Mouse (Mus musculus): ENCODE measurements at regions not wholly inside any gene's neighbourhood (a gene's known extent, or its start where the extent isn't known, plus 50 kb on each side); places are given as distances from the start of the nearest gene placed in this dataset.

GRCm38 (mm10) chr3:38186503-38186902, 298.1 kb downstream of the Ankrd50 start:
- H3K27ac ChIP-seq (ENCODE audit: control insufficient read depth, low read depth, low read length): no peak overlapping the region
- DNase-seq (ENCODE audit: low read depth, low spot score): no peak
- no peak overlapping the region for H3K9ac ChIP-seq (ENCODE audit: control insufficient read depth, low read depth, low read length, poor library complexity, severe bottlenecking)
- no peak overlapping the region for H3K4me3 ChIP-seq (ENCODE audit: control insufficient read depth in 1 of 2, insufficient read depth in 1 of 2, low read depth in 2 of 2, low read length in 2 of 2)
- no peaks in the 10 kb centered on the region for H3K79me2 ChIP-seq (ENCODE audit: control insufficient read depth, insufficient read depth, low read length, poor library complexity)
- H3K27me3 ChIP-seq (ENCODE audit: control insufficient read depth in 1 of 2, insufficient read depth in 2 of 2, low read length in 2 of 2): no peaks in the 10 kb centered on the region
- no peaks in the 10 kb centered on the region for H3K4me1 ChIP-seq (ENCODE audit: control insufficient read depth in 1 of 2, insufficient read depth in 2 of 2, low read length in 2 of 2)
- no peaks in the 10 kb centered on the region for H3K36me3 ChIP-seq (ENCODE audit: control insufficient read depth in 1 of 2, insufficient read depth in 2 of 2, low read length in 2 of 2)
- H3K9me3 ChIP-seq (replicated peaks; ENCODE audit: insufficient read depth, low read length): no peaks in the 10 kb centered on the region
- TF ChIP-seq TAL1 (IDR thresholded peaks at IDR 0.05; ENCODE audit: low read length) (no peak), E2F4 (IDR thresholded peaks at IDR 0.05; ENCODE audit: borderline replicate concordance, low read depth, low read length) (no peak), ETS1 (IDR thresholded peaks at IDR 0.05; ENCODE audit: low read depth, low read length) (no peak), CHD2 (IDR thresholded peaks at IDR 0.05; ENCODE audit: low read length) (no peak), HCFC1 (IDR thresholded peaks at IDR 0.05; ENCODE audit: low read depth, low read length) (no peak), MYC (IDR thresholded peaks at IDR 0.05; ENCODE audit: low read depth, low read length) (no peak), NELFE (IDR thresholded peaks at IDR 0.05; ENCODE audit: low read depth, low read length) (no peak), SIN3A (IDR thresholded peaks at IDR 0.05; ENCODE audit: low read length) (no peak), TCF12 (IDR thresholded peaks at IDR 0.05; ENCODE audit: low read depth, low read length) (no peak), ZNF384 (IDR thresholded peaks at IDR 0.05; ENCODE audit: low read depth, low read length) (no peak), RCOR1 (IDR thresholded peaks at IDR 0.05; ENCODE audit: low read depth, low read length) (no peak), ELF1 (IDR thresholded peaks at IDR 0.05; ENCODE audit: low read depth, low read length) (no peak), KAT2A (conservative IDR thresholded peaks at IDR 0.05; ENCODE audit: low read depth, low read length) (no peak), GABPA (IDR thresholded peaks at IDR 0.05; ENCODE audit: low read depth, low read length) (no peak), ZKSCAN1 (IDR thresholded peaks at IDR 0.05; ENCODE audit: low read depth, low read length) (no peak), TBP (IDR thresholded peaks at IDR 0.05; ENCODE audit: low read depth, low read length) (no peak), BHLHE40 (IDR thresholded peaks at IDR 0.05; ENCODE audit: borderline replicate concordance, low read depth, low read length) (no peak)

GRCm38 (mm10) chr3:38178295-38178694, 306.3 kb downstream of the Ankrd50 start:
- no peak overlapping the region for H3K4me3 ChIP-seq (ENCODE audit: control insufficient read depth in 1 of 2, insufficient read depth in 1 of 2, low read depth in 2 of 2, low read length in 2 of 2)
- DNase-seq (ENCODE audit: low read depth, low spot score): no peak
- H3K9me3 ChIP-seq (replicated peaks; ENCODE audit: insufficient read depth, low read length): no peaks in the 10 kb centered on the region
- no peaks in the 10 kb centered on the region for H3K79me2 ChIP-seq (ENCODE audit: control insufficient read depth, insufficient read depth, low read length, poor library complexity)
- H3K4me1 ChIP-seq (ENCODE audit: control insufficient read depth in 1 of 2, insufficient read depth in 2 of 2, low read length in 2 of 2): no peaks in the 10 kb centered on the region
- H3K27me3 ChIP-seq (ENCODE audit: control insufficient read depth in 1 of 2, insufficient read depth in 2 of 2, low read length in 2 of 2): no peaks in the 10 kb centered on the region
- no peaks in the 10 kb centered on the region for H3K36me3 ChIP-seq (ENCODE audit: control insufficient read depth in 1 of 2, insufficient read depth in 2 of 2, low read length in 2 of 2)
- no peak overlapping the region for H3K9ac ChIP-seq (ENCODE audit: control insufficient read depth, low read depth, low read length, poor library complexity, severe bottlenecking)
- H3K27ac ChIP-seq (ENCODE audit: control insufficient read depth, low read depth, low read length): no peak overlapping the region
- no peak for TF ChIP-seq EP300 (IDR thresholded peaks at IDR 0.05; ENCODE audit: low read depth in 1 of 2, low read length in 2 of 2)
- TF ChIP-seq TCF12 (IDR thresholded peaks at IDR 0.05; ENCODE audit: low read depth, low read length): no peak
- no peak for TF ChIP-seq NRF1 (IDR thresholded peaks at IDR 0.05; ENCODE audit: insufficient read depth, low read depth, low read length, poor library complexity, severe bottlenecking)
- no peak for TF ChIP-seq CHD1 (IDR thresholded peaks at IDR 0.05; ENCODE audit: low read depth, low read length)
- no peak for TF ChIP-seq ZMIZ1 (IDR thresholded peaks at IDR 0.05; ENCODE audit: low read depth, low read length)
- no peak for TF ChIP-seq NELFE (IDR thresholded peaks at IDR 0.05; ENCODE audit: low read depth, low read length)
- TF ChIP-seq SIN3A (IDR thresholded peaks at IDR 0.05; ENCODE audit: low read length): no peak
- TF ChIP-seq SMC3 (IDR thresholded peaks at IDR 0.05; ENCODE audit: low read depth, low read length): no peak
- TF ChIP-seq MAZ (IDR thresholded peaks at IDR 0.05; ENCODE audit: low read depth, low read length): no peak
- no peak for TF ChIP-seq ZNF384 (IDR thresholded peaks at IDR 0.05; ENCODE audit: low read depth, low read length)
- TF ChIP-seq GATA1 (IDR thresholded peaks at IDR 0.05; ENCODE audit: low read depth, low read length): no peak
- TF ChIP-seq POLR2AphosphoS2 (IDR thresholded peaks at IDR 0.05; ENCODE audit: low read length): no peak
- no peak for TF ChIP-seq POLR2AphosphoS5 (IDR thresholded peaks at IDR 0.05; ENCODE audit: borderline replicate concordance, low read depth, low read length)
- no peak for TF ChIP-seq ELF1 (IDR thresholded peaks at IDR 0.05; ENCODE audit: low read depth, low read length)
- no peak for TF ChIP-seq MXI1 (IDR thresholded peaks at IDR 0.05; ENCODE audit: low read depth, low read length)
- no peak for TF ChIP-seq ETS1 (IDR thresholded peaks at IDR 0.05; ENCODE audit: low read depth, low read length)
- no peak for TF ChIP-seq GABPA (IDR thresholded peaks at IDR 0.05; ENCODE audit: low read depth, low read length)
